Mouse (Mus musculus): Measurements from ENCODE around the gene Slc34a3.

GRCm38 (mm10) chr2:25242101-25242506 lies 7.9 kb upstream of the Slc34a3 start, which contains the start of the genes Rnf208 and Cysrt1:
- TF ChIP-seq CTCF (IDR thresholded peaks at IDR 0.05; ENCODE audit: control insufficient read depth, insufficient read depth, low read length): no peak
- TF ChIP-seq POLR2A (IDR thresholded peaks at IDR 0.05; ENCODE audit: borderline replicate concordance, control insufficient read depth, low read depth, low read length): no peak

Measured in bone marrow, adult 2 months (tissue).